Mouse (Mus musculus) ES-E14 (cell line): ENCODE measurements around the gene Lpcat3.

Experiments
- MAFK ChIP-seq: IDR thresholded peaks from 2 replicates; pipeline ENCODE4 v1.6.1; 2014; ENCODE audit warnings: mild to moderate bottlenecking, low read depth, low read length, inconsistent platforms; ENCODE audit not compliant: insufficient read depth
- ZC3H11A ChIP-seq: IDR thresholded peaks from 2 replicates; pipeline ENCODE4 v1.6.1; 2012; ENCODE audit warnings: low read depth, mild to moderate bottlenecking, inconsistent platforms, low read length, borderline replicate concordance
- ZNF384 ChIP-seq: IDR thresholded peaks from 2 replicates; pipeline ENCODE4 v1.6.1; 2012; ENCODE audit warnings: low read depth, low read length, inconsistent platforms

DNA sequence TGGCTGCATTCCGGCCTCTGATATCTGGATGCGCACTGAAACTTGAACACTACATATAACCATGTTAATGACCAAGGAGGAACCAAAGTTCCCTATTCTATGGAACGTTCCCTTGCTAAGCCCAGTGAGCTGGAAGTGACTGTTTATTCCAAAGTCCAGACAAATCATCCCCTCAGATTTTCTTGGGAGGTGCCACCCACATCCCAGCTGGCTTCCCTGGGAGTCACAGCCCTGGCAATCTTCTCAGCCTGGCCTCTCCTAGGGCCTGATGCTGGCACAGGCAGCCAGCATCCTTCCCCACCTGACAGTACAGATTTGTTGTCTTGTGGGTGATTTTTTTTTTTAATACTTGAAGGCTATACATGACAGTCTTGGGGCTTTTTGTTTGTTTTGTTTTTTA lies 16.7 kb downstream of the Lpcat3 start:
- TF ChIP-seq ZC3H11A (no peak), ZNF384 (no peak), MAFK (no peak)
